Mouse (Mus musculus) myocyte (in vitro differentiated cells): ENCODE data around the gene Apol8.

Source experiments
- CEBPB ChIP-seq: IDR thresholded peaks from 2 replicates; pipeline ENCODE4 v1.6.1; 2011; ENCODE audit warnings: mild to moderate bottlenecking, moderate library complexity; ENCODE audit not compliant: poor library complexity, insufficient read depth, severe bottlenecking
- E2F4 ChIP-seq: IDR thresholded peaks from one replicate; pipeline ENCODE4 v1.6.1; 2011; ENCODE audit warnings: mild to moderate bottlenecking, control low read depth, moderate library complexity; ENCODE audit not compliant: insufficient read depth
- MAX ChIP-seq: IDR thresholded peaks from one replicate; pipeline ENCODE4 v1.6.1; 2011; ENCODE audit warnings: low read depth, mild to moderate bottlenecking, control low read depth
- MYOG ChIP-seq, 3 experiments: IDR thresholded peaks; one replicate each; pipeline ENCODE4 v1.6.1; 2011; ENCODE audit warnings: control low read depth in 2 of 3, low read depth in 2 of 3, mild to moderate bottlenecking in 2 of 3; ENCODE audit not compliant: insufficient read length in 2 of 3, control insufficient read depth in 1 of 3, insufficient read depth in 1 of 3
- POLR2A ChIP-seq: IDR thresholded peaks from one replicate; pipeline ENCODE4 v1.6.1; 2011; ENCODE audit warnings: low read depth, mild to moderate bottlenecking, control low read depth, moderate library complexity; ENCODE audit not compliant: insufficient read length
- POLR2AphosphoS2 ChIP-seq: IDR thresholded peaks from one replicate; pipeline ENCODE4 v1.6.1; 2011; ENCODE audit warnings: low read depth, control low read depth; ENCODE audit not compliant: insufficient read length
- TCF3 ChIP-seq: IDR thresholded peaks from one replicate; pipeline ENCODE4 v1.6.1; 2011; ENCODE audit warnings: low read depth, control low read depth; ENCODE audit not compliant: insufficient read length
- USF1 ChIP-seq: IDR thresholded peaks from one replicate; pipeline ENCODE4 v1.6.1; 2011; ENCODE audit warnings: low read depth, mild to moderate bottlenecking, control low read depth, moderate library complexity

DNA sequence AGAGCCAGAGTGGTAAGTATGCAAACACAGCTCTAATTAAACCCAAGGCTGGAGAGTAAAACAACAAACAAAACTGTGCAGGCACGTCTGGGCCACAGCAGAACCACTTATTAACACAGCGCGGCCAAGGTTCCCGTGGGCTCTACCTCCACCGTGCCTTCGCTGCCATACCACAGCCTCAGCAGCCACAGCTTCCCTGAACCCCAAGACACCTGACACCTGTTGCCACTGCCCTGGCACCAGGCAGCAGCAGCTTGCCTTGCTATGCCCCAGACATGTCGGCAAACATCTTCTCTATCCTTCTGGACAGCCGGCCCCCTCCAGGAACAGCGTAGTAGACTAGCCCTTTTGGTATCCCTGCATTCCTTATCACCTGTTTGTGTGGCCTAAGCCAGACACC lies 48.1 kb upstream of the Apol8 start:
- TF ChIP-seq USF1 (no peak), CEBPB (no peak), MAX (no peak), POLR2A (peak; percentile 41), TCF3 (peak; percentile 12), POLR2AphosphoS2 (peak; percentile 82), MYOG (IDR thresholded peaks at IDR 0.05; ENCODE audit: control insufficient read depth in 1 of 3, insufficient read depth in 1 of 3, insufficient read length in 2 of 3, low read depth in 2 of 3) (peak; percentile 13 to 85 (median 79)), E2F4 (no peak)
